Mouse (Mus musculus): Measurements from ENCODE around the gene Wt1. TPM values are rescaled to one million over a fixed set of nuclear protein-coding genes. Genes with fewer than 3 reads are reported as not detected.

Wt1 gene
- polyA plus RNA-seq, 1 experiment from 2014 or later: 8.1 TPM

GRCm38 (mm10) chr2:105123881-105124280, 2.4 kb upstream of the Wt1 start:
- H3K36me3 ChIP-seq (ENCODE audit: control insufficient read depth, insufficient read depth, low read length): no peaks in the 10 kb centered on the region
- H3K4me3 ChIP-seq (ENCODE audit: low read length): no peak overlapping the region
- H3K4me1 ChIP-seq (ENCODE audit: control insufficient read depth, insufficient read depth, low read length): peaks cover 23% of the 10 kb centered on the region
- no peak overlapping the region for H3K4me2 ChIP-seq (ENCODE audit: low read depth, low read length)
- no peak overlapping the region for H3K9ac ChIP-seq (ENCODE audit: low read depth, low read length)
- H3K9me3 ChIP-seq (ENCODE audit: control insufficient read depth, low read length): no peaks in the 10 kb centered on the region
- WGBS: 3% methylated on average over 9 of the region's 9 CpGs
- H3K27ac ChIP-seq (ENCODE audit: low read length): no peak overlapping the region
- H3K27me3 ChIP-seq (replicated peaks; ENCODE audit: control insufficient read depth, insufficient read depth, low read length): peaks cover 82% of the 10 kb centered on the region
- no peak for ATAC-seq

- peaks cover 23% of the 10 kb centered on the region for H3K4me1 ChIP-seq (ENCODE audit: control insufficient read depth, insufficient read depth, low read length)
- no peak overlapping the region for H3K9ac ChIP-seq (ENCODE audit: low read depth, low read length)
- H3K4me3 ChIP-seq (ENCODE audit: low read length): no peak overlapping the region
- H3K9me3 ChIP-seq (ENCODE audit: control insufficient read depth, low read length): no peaks in the 10 kb centered on the region
- 4% methylated on average over 7 of the region's 7 CpGs for WGBS
- ATAC-seq: no peak
- no peaks in the 10 kb centered on the region for H3K36me3 ChIP-seq (ENCODE audit: control insufficient read depth, insufficient read depth, low read length)
- H3K27me3 ChIP-seq (replicated peaks; ENCODE audit: control insufficient read depth, insufficient read depth, low read length): peaks cover 84% of the 10 kb centered on the region
- H3K4me2 ChIP-seq (ENCODE audit: low read depth, low read length): no peak overlapping the region
- H3K27ac ChIP-seq (ENCODE audit: low read length): no peak overlapping the region
These were observed 1.9 kb upstream of the Wt1 start for GRCm38 (mm10) chr2:105124391-105124790.

GRCm38 (mm10) chr2:105125205-105125604, 1.1 kb upstream of the Wt1 start:
- Histone ChIP-seq H3K36me3 (ENCODE audit: control insufficient read depth, insufficient read depth, low read length) (no peaks in the 10 kb centered on the region), H3K4me1 (ENCODE audit: control insufficient read depth, insufficient read depth, low read length) (peaks cover 23% of the 10 kb centered on the region), H3K4me3 (ENCODE audit: low read length) (0 out of 2 replicates have a peak overlapping the region, but pooled peaks have one; percentile 48), H3K27me3 (replicated peaks; ENCODE audit: control insufficient read depth, insufficient read depth, low read length) (peaks cover 88% of the 10 kb centered on the region), H3K9me3 (ENCODE audit: control insufficient read depth, low read length) (no peaks in the 10 kb centered on the region), H3K9ac (ENCODE audit: low read depth, low read length) (no peak overlapping the region), H3K27ac (ENCODE audit: low read length) (no peak overlapping the region), H3K4me2 (ENCODE audit: low read depth, low read length) (no peak overlapping the region)
- WGBS: 1% methylated on average over 8 of the region's 8 CpGs
- no peak for ATAC-seq

- H3K27me3 ChIP-seq (replicated peaks; ENCODE audit: control insufficient read depth, insufficient read depth, low read length): peaks cover 88% of the 10 kb centered on the region
- 3% methylated on average over 15 of the region's 15 CpGs for WGBS
- no peak overlapping the region for H3K27ac ChIP-seq (ENCODE audit: low read length)
- H3K4me3 ChIP-seq (ENCODE audit: low read length): peak overlapping the region; percentile 48; the same call in 1 of the 2 replicates
- no peaks in the 10 kb centered on the region for H3K9me3 ChIP-seq (ENCODE audit: control insufficient read depth, low read length)
- no peaks in the 10 kb centered on the region for H3K36me3 ChIP-seq (ENCODE audit: control insufficient read depth, insufficient read depth, low read length)
- H3K4me1 ChIP-seq (ENCODE audit: control insufficient read depth, insufficient read depth, low read length): peaks cover 23% of the 10 kb centered on the region
- no peak overlapping the region for H3K9ac ChIP-seq (ENCODE audit: low read depth, low read length)
- ATAC-seq: no peak
- no peak overlapping the region for H3K4me2 ChIP-seq (ENCODE audit: low read depth, low read length)
These were observed 688 bp upstream of the Wt1 start for GRCm38 (mm10) chr2:105125641-105126040.

- H3K27ac ChIP-seq (ENCODE audit: low read length): peak overlapping the region; percentile 6; the same call in 1 of the 2 replicates
- peak overlapping the region; percentile 48 for H3K9ac ChIP-seq (ENCODE audit: low read depth, low read length)
- H3K4me2 ChIP-seq (ENCODE audit: low read depth, low read length): peak overlapping the region; percentile 60
- WGBS: under 1% methylated on average over 83 of the region's 92 CpGs
- no peaks in the 10 kb centered on the region for H3K9me3 ChIP-seq (ENCODE audit: control insufficient read depth, low read length)
- H3K4me3 ChIP-seq (ENCODE audit: low read length): peak overlapping the region; percentile 48
- peaks cover 90% of the 10 kb centered on the region for H3K27me3 ChIP-seq (replicated peaks; ENCODE audit: control insufficient read depth, insufficient read depth, low read length)
- ATAC-seq: peak; percentile 51
- no peaks in the 10 kb centered on the region for H3K36me3 ChIP-seq (ENCODE audit: control insufficient read depth, insufficient read depth, low read length)
- peaks cover 23% of the 10 kb centered on the region for H3K4me1 ChIP-seq (ENCODE audit: control insufficient read depth, insufficient read depth, low read length)
These were observed 582 bp downstream of the Wt1 start for GRCm38 (mm10) chr2:105126691-105127530.

GRCm38 (mm10) chr2:105127531-105128480, 1.5 kb downstream of the Wt1 start:
- ATAC-seq: no peak
- Histone ChIP-seq H3K27me3 (replicated peaks; ENCODE audit: control insufficient read depth, insufficient read depth, low read length) (peaks cover 92% of the 10 kb centered on the region), H3K4me2 (ENCODE audit: low read depth, low read length) (peak overlapping the region; percentile 60), H3K9me3 (ENCODE audit: control insufficient read depth, low read length) (no peaks in the 10 kb centered on the region), H3K4me1 (ENCODE audit: control insufficient read depth, insufficient read depth, low read length) (peaks cover 21% of the 10 kb centered on the region), H3K27ac (ENCODE audit: low read length) (no peak overlapping the region), H3K36me3 (ENCODE audit: control insufficient read depth, insufficient read depth, low read length) (no peaks in the 10 kb centered on the region), H3K4me3 (ENCODE audit: low read length) (peak overlapping the region; percentile 48), H3K9ac (ENCODE audit: low read depth, low read length) (peak overlapping the region; percentile 48)
- WGBS: 2% methylated on average over 52 of the region's 52 CpGs

GRCm38 (mm10) chr2:105128564-105128963, 2.2 kb downstream of the Wt1 start:
- Histone ChIP-seq H3K4me3 (ENCODE audit: low read length) (peak overlapping the region; percentile 48), H3K9me3 (ENCODE audit: control insufficient read depth, low read length) (no peaks in the 10 kb centered on the region), H3K36me3 (ENCODE audit: control insufficient read depth, insufficient read depth, low read length) (no peaks in the 10 kb centered on the region), H3K9ac (ENCODE audit: low read depth, low read length) (no peak overlapping the region), H3K27me3 (replicated peaks; ENCODE audit: control insufficient read depth, insufficient read depth, low read length) (peaks cover 93% of the 10 kb centered on the region), H3K4me1 (ENCODE audit: control insufficient read depth, insufficient read depth, low read length) (peaks cover 19% of the 10 kb centered on the region), H3K27ac (ENCODE audit: low read length) (no peak overlapping the region), H3K4me2 (ENCODE audit: low read depth, low read length) (peak overlapping the region; percentile 19; the same call in 1 of the 2 replicates)
- WGBS: 8% methylated on average over 12 of the region's 12 CpGs
- ATAC-seq: no peak

- 5% methylated on average over 32 of the region's 32 CpGs for WGBS
- Histone ChIP-seq H3K4me2 (ENCODE audit: low read depth, low read length) (0 out of 2 replicates have a peak overlapping the region, but pooled peaks have one; percentile 2), H3K4me3 (ENCODE audit: low read length) (peak overlapping the region; percentile 9; the same call in 1 of the 2 replicates), H3K9me3 (ENCODE audit: control insufficient read depth, low read length) (no peaks in the 10 kb centered on the region), H3K9ac (ENCODE audit: low read depth, low read length) (no peak overlapping the region), H3K4me1 (ENCODE audit: control insufficient read depth, insufficient read depth, low read length) (peaks cover 19% of the 10 kb centered on the region), H3K27ac (ENCODE audit: low read length) (no peak overlapping the region), H3K27me3 (replicated peaks; ENCODE audit: control insufficient read depth, insufficient read depth, low read length) (peaks cover 88% of the 10 kb centered on the region), H3K36me3 (ENCODE audit: control insufficient read depth, insufficient read depth, low read length) (no peaks in the 10 kb centered on the region)
- ATAC-seq: no peak
These were observed 4.2 kb downstream of the Wt1 start for GRCm38 (mm10) chr2:105130351-105131060.

Data from intestine, embryonic 16.5 days (tissue).